10 mouse cellular contexts compared by ENCODE assay signal in genomic region chr14:76805151-76805785, GRCm38 (mm10).
DNase-seq lines count a peak whose midpoint lies in the region; ATAC-seq and TF ChIP-seq lines count a peak whose summit lies in the region.
"Had no signal": no experiment of that assay in that cellular context is flagged by ENCODE, and none has a peak within 500 bp of the region (broad histone marks: within the 10 kb centered on the region; RNA-seq: fewer than 3 reads in every experiment).

No protein-coding gene starts in this region.

- no peaks in the 10 kb centered on the region for H3K27me3 ChIP-seq in lung, postnatal 0 days (replicated peaks; ENCODE audit: insufficient read depth, low read length)
- no peaks in the 10 kb centered on the region for H3K27me3 ChIP-seq in limb, embryonic 12.5 days

- ATAC-seq in lung, postnatal 0 days = peak; percentile 40; the same call in 1 of the 2 replicates
- ATAC-seq in limb, embryonic 12.5 days (ENCODE audit: insufficient number of reproducible peaks, insufficient read depth, low FRiP score, low TSS enrichment, low read depth) = no peak
- ATAC-seq: forebrain, embryonic 16.5 days had no signal

- no peak overlapping the region for H3K4me3 ChIP-seq in lung, postnatal 0 days (ENCODE audit: low read depth, low read length)
- H3K4me3 ChIP-seq in limb, embryonic 12.5 days (replicated peaks) = no peak overlapping the region

- intact Hi-C loops in left cerebral cortex, postnatal 36 days (cut with DNase I) = no loop called here

- H3K9me3 ChIP-seq in lung, postnatal 0 days (ENCODE audit: low read length) = no peaks in the 10 kb centered on the region
- H3K9me3 ChIP-seq in limb, embryonic 12.5 days = no peaks in the 10 kb centered on the region

- no peaks in the 10 kb centered on the region for H3K36me3 ChIP-seq in lung, postnatal 0 days (ENCODE audit: insufficient read depth, low read length)
- no peaks in the 10 kb centered on the region for H3K36me3 ChIP-seq in limb, embryonic 12.5 days

- DNase-seq in heart, adult 11 months = peak; percentile 95
- no peak for DNase-seq in heart, adult 8-10 months (ENCODE audit: low spot score)
- DNase-seq in lung, postnatal 0 days (ENCODE audit: low spot score) = peak; percentile 52
- DNase-seq in lung, postnatal 10 days = no peak
- no peak for DNase-seq in urinary bladder, postnatal 4 days (ENCODE audit: low spot score in 2 of 2)
- DNase-seq in urinary bladder, adult 2 months (ENCODE audit: low spot score) = no peak
- no peak for DNase-seq in left cerebral cortex, postnatal 36 days (ENCODE audit: low spot score in 2 of 2)
- DNase-seq: layer of hippocampus, postnatal 36 days had no signal

- TF ChIP-seq EP300 in lung, postnatal 0 days (IDR thresholded peaks at IDR 0.05) = no peak

- peaks cover 18% of the 10 kb centered on the region for H3K4me1 ChIP-seq in lung, postnatal 0 days (ENCODE audit: insufficient read depth, low read depth, low read length)
- peaks cover 36% of the 10 kb centered on the region for H3K4me1 ChIP-seq in limb, embryonic 12.5 days (replicated peaks)

- peak overlapping the region; percentile 39; the same call in 1 of the 2 replicates for H3K27ac ChIP-seq in lung, postnatal 0 days (ENCODE audit: low read length)
- H3K27ac ChIP-seq in limb, embryonic 12.5 days = peak overlapping the region; percentile 88

- no peak for TF ChIP-seq CTCF in lung, postnatal 0 days (IDR thresholded peaks at IDR 0.05)

- no peak overlapping the region for H3K4me2 ChIP-seq in lung, postnatal 0 days (replicated peaks; ENCODE audit: low read depth, low read length)
- H3K4me2 ChIP-seq in limb, embryonic 12.5 days = no peak overlapping the region

- no peak overlapping the region for H3K9ac ChIP-seq in lung, postnatal 0 days (replicated peaks; ENCODE audit: low read depth)
- H3K9ac ChIP-seq in limb, embryonic 12.5 days (replicated peaks) = no peak overlapping the region

- 25% methylated on average over 13 of the region's 13 CpGs for WGBS in lung, postnatal 0 days
- 43% methylated on average over 13 of the region's 13 CpGs for WGBS in limb, embryonic 12.5 days

Comparison
In these comparisons a context has a peak if more than half of its experiments do, and no peak if none do; other contexts are left out.
1. DNase-seq: peak in heart, adult 11 months (single experiment) and lung, postnatal 0 days (single experiment); none in heart, adult 8-10 months (single experiment), lung, postnatal 10 days (single experiment), urinary bladder, postnatal 4 days (0 of 2), urinary bladder, adult 2 months (single experiment) and left cerebral cortex, postnatal 36 days (0 of 2).